ENCODE assay signal across 8 mouse cellular contexts in the genomic region with DNA sequence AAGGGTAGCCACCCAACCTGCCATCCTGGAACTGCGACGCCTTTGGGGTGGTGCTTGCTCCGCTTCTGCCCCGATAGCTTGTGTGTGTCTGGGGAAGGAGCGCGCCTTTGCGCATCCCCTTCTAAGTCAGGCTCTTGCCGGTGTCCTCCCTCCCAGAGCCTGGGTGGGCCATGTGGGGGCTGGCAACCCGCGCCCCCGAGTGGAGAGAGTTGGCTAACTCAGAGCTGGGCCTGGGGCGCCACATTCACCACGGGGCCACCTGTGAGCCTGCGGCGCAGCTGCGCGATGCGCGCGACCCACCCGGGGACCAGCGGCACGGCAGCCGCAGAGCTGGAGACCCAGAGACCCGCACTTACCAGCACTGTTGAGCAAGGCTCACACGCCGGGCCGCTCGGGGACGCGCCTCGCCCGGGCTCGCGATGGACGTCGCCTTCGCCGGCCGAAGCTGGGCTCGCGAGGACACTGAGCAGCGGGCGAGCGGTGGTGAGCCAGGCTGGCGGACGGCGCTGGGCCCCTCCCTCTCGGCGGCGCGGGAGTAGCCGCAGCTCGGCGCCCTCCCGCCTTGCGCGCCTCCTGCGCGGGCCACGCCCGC. TPM values are rescaled to one million over a fixed set of nuclear protein-coding genes. Genes with fewer than 3 reads are reported as not detected.
DNase-seq lines count a peak whose midpoint lies in the region; ATAC-seq lines count a peak whose summit lies in the region.

A gene (minus strand): TSS at position 518 of the 592 bp plus-strand sequence.

- H3K36me3 ChIP-seq in intestine, embryonic 14.5 days (ENCODE audit: control insufficient read depth, insufficient read depth, low read length), result no peaks in the 10 kb centered on the region
- no peaks in the 10 kb centered on the region for H3K36me3 ChIP-seq in liver, embryonic 11.5 days (ENCODE audit: control insufficient read depth, insufficient read depth, low read length)

- H3K9ac ChIP-seq in intestine, embryonic 14.5 days (ENCODE audit: low read length), result peak within 1 kb of the TSS; percentile 27; the same call in 1 of the 2 replicates
- no peak within 1 kb of the TSS for H3K9ac ChIP-seq in liver, embryonic 11.5 days (ENCODE audit: low read depth, low read length)

- peak within 1 kb of the TSS; percentile 49 for H3K4me3 ChIP-seq in intestine, embryonic 14.5 days (ENCODE audit: low read depth, low read length)
- H3K4me3 ChIP-seq in liver, embryonic 11.5 days (ENCODE audit: low read depth, low read length), result peak within 1 kb of the TSS; percentile 49

- peaks cover 8% of the 10 kb centered on the region; the same call in 1 of the 2 replicates for H3K4me1 ChIP-seq in intestine, embryonic 14.5 days (replicated peaks; ENCODE audit: control insufficient read depth, insufficient read depth, low read length)
- H3K4me1 ChIP-seq in liver, embryonic 11.5 days (replicated peaks; ENCODE audit: control insufficient read depth, insufficient read depth, low read length), result no peaks in the 10 kb centered on the region

- H3K27me3 ChIP-seq in intestine, embryonic 14.5 days (replicated peaks; ENCODE audit: control insufficient read depth, insufficient read depth, low read length), result peaks cover 23% of the 10 kb centered on the region
- H3K27me3 ChIP-seq in liver, embryonic 11.5 days (replicated peaks; ENCODE audit: control insufficient read depth, insufficient read depth, low read length), result peaks cover 20% of the 10 kb centered on the region

- no peak within 1 kb of the TSS for H3K27ac ChIP-seq in intestine, embryonic 14.5 days (ENCODE audit: low read depth)
- no peak within 1 kb of the TSS for H3K27ac ChIP-seq in liver, embryonic 11.5 days (ENCODE audit: low read depth, low read length)

- 1% methylated on average over 52 of the region's 62 CpGs for WGBS in intestine, embryonic 14.5 days
- under 1% methylated on average over 60 of the region's 62 CpGs for WGBS in liver, embryonic 11.5 days

- peak within 1 kb of the TSS; percentile 96 for H3K4me2 ChIP-seq in intestine, embryonic 14.5 days (ENCODE audit: low read length)
- peak within 1 kb of the TSS; percentile 77 for H3K4me2 ChIP-seq in liver, embryonic 11.5 days

- DNase-seq in left cerebral cortex, adult 18-20 months (ENCODE audit: low spot score in 2 of 2), result peak; percentile 70 to 80
- no peak for DNase-seq in left cerebral cortex, adult 11 months (ENCODE audit: low spot score)
- peak; percentile 31 to 61 for DNase-seq in cerebellum, postnatal 4 days (ENCODE audit: low spot score in 2 of 2)
- DNase-seq in gastrocnemius, postnatal 14 days, result peak; percentile 40
- DNase-seq in intestine, embryonic 14.5 days (ENCODE audit: low spot score), result peak; percentile 83
- DNase-seq in liver, embryonic 11.5 days (ENCODE audit: low spot score), result peak; percentile 51
- peak; percentile 63 for DNase-seq in ovary, postnatal 36 days (ENCODE audit: low spot score)
- DNase-seq in thymus, postnatal 0 days (ENCODE audit: low spot score), result no peak

- ATAC-seq in intestine, embryonic 14.5 days (replicated peaks; ENCODE audit: low FRiP score, low TSS enrichment, low read depth), result peak; percentile 96
- ATAC-seq in liver, embryonic 11.5 days (replicated peaks; ENCODE audit: low FRiP score), result peak; percentile 58

- H3K9me3 ChIP-seq in intestine, embryonic 14.5 days (ENCODE audit: control insufficient read depth, low read length), result no peaks in the 10 kb centered on the region
- H3K9me3 ChIP-seq in liver, embryonic 11.5 days (ENCODE audit: control insufficient read depth, low read length), result no peaks in the 10 kb centered on the region

- intact Hi-C loops in gastrocnemius, postnatal 14 days (cut with DNase I; ENCODE audit: low total_unique reads), result no loop called here

RNA-seq across cellular contexts. Expression of the gene that starts here (rescaled TPM):
- 100 to 1,000 TPM; 291 to 329 TPM for total RNA-seq in left cerebral cortex, adult 18-20 months (2021)
- under 1 TPM; 0.20 to 0.27 TPM for total RNA-seq in gastrocnemius, postnatal 14 days (2021)
- 0.26 TPM in 1 of 2 replicates, not detected in the other for polyA plus RNA-seq in intestine, embryonic 14.5 days (2014; fragmentation: Nextera tagmentation; extraction: Ambion mirVana)
- 0.27 and 0.34 TPM in 2 replicates for polyA plus RNA-seq in liver, embryonic 11.5 days (2014; fragmentation: Nextera tagmentation; extraction: Ambion mirVana)
- not detected in 2 replicates for polyA plus RNA-seq in thymus, postnatal 0 days (2015; fragmentation: Nextera tagmentation; extraction: Ambion mirVana)

Comparison
In these comparisons a context has a peak if more than half of its experiments do, and no peak if none do; other contexts are left out.
1. RNA of the gene that starts here (total RNA-seq): 291 to 329 TPM in left cerebral cortex, adult 18-20 months; 0.20 to 0.27 TPM in gastrocnemius, postnatal 14 days; every median in the first group is over 100 times any median in the second.
2. DNase-seq: peak in left cerebral cortex, adult 18-20 months (2 of 2), cerebellum, postnatal 4 days (2 of 2) and ovary, postnatal 36 days (single experiment); none in left cerebral cortex, adult 11 months (single experiment) and thymus, postnatal 0 days (single experiment).
3. Peak in DNase-seq in gastrocnemius, postnatal 14 days; RNA of the gene not detected or under 1 TPM.
4. Peak in DNase-seq, ATAC-seq, H3K4me3 ChIP-seq, H3K9ac ChIP-seq and H3K4me2 ChIP-seq in intestine, embryonic 14.5 days; RNA of the gene not detected or under 1 TPM.
5. Peak in DNase-seq, ATAC-seq, H3K4me3 ChIP-seq and H3K4me2 ChIP-seq in liver, embryonic 11.5 days; RNA of the gene not detected or under 1 TPM.